Mouse (Mus musculus) left cerebral cortex, postnatal 10 days (tissue): Measurements from ENCODE around the gene Mad2l1. TPM values are rescaled to one million over a fixed set of nuclear protein-coding genes. Genes with fewer than 3 reads are reported as not detected.
A peak's percentile ranks its signal among the peaks of the same experiment; 100 is the strongest.

ENCODE experiments used
- DNase-seq, 2 experiments: peaks; one replicate each; pipeline ENCODE4 v3.0.0; 2021 to 2022; ENCODE audit warnings: low spot score in 2 of 2, mixed read lengths in 1 of 2; ENCODE audit errors: extremely low spot score in 1 of 2
- intact Hi-C: fragments of 180-260 bp; cut with DNase I; formaldehyde crosslinking; loops from one replicate; pipeline ENCODE4 v1.15.1; 2025
- total RNA-seq, 2 experiments: library from RNA; stranded (reverse); gene quantifications; 2 replicates each; pipeline ENCODE4 v1.2.3; 2021

Mad2l1 gene
- 10 to 100 TPM; 12.1 to 13.1 TPM for total RNA-seq

- intact Hi-C loops, result loop anchor here (10.0 kb wide), 2 partner anchors 620 to 1410 kb away; no protein-coding TSS in a partner anchor
Measured at GRCm38 (mm10) chr6:66535028-66535862, at the start of gene Mad2l1. Gene Mad2l1, plus strand, starts transcription at chr6:66535390.

GRCm38 (mm10) chr6:66493685-66494084, 41.5 kb upstream of the Mad2l1 start:
- intact Hi-C loops, result no loop called here
- no peak for DNase-seq

More at GRCm38 (mm10) chr6:66535028-66535862, at the start of gene Mad2l1:
- DNase-seq, result peak; percentile 94 to 99

- intact Hi-C loops, result no loop called here
- no peak for DNase-seq
Measured at GRCm38 (mm10) chr6:66516368-66516767, 18.8 kb upstream of the Mad2l1 start.

- no peak for DNase-seq
- intact Hi-C loops, result no loop called here
Measured at GRCm38 (mm10) chr6:66528386-66528785, 6.8 kb upstream of the Mad2l1 start.

GRCm38 (mm10) chr6:66533241-66533640, 1.9 kb upstream of the Mad2l1 start:
- peak in 1 of 2 experiments; percentile 46 for DNase-seq
- intact Hi-C loops, result loop anchor here (5.0 to 10.0 kb wide), 4 partner anchors 622 to 1846 kb away; no protein-coding TSS in a partner anchor

GRCm38 (mm10) chr6:66534366-66534941, 736 bp upstream of the Mad2l1 start:
- intact Hi-C loops, result loop anchor here (5.0 to 10.0 kb wide), 4 partner anchors 620 to 1847 kb away; no protein-coding TSS in a partner anchor
- no peak for DNase-seq

- DNase-seq, result no peak
- intact Hi-C loops, result loop anchor here (10.0 kb wide), 2 partner anchors 619 to 1411 kb away; no protein-coding TSS in a partner anchor
Measured at GRCm38 (mm10) chr6:66535966-66536365, 776 bp downstream of the Mad2l1 start.

- DNase-seq, result no peak
- intact Hi-C loops, result no loop called here
Measured at GRCm38 (mm10) chr6:66559996-66560395, 24.8 kb downstream of the Mad2l1 start, which contains the start of gene Vmn1r32. Gene Vmn1r32, minus strand, starts transcription at chr6:66560096.

GRCm38 (mm10) chr6:66595804-66596203, 60.6 kb downstream of the Mad2l1 start:
- intact Hi-C loops, result no loop called here
- no peak for DNase-seq

Other genes starting within 250 kb of the Mad2l1 start
- gene Vmn1r32, start 24.7 kb downstream of the Mad2l1 start, total RNA-seq, result not detected
- gene Vmn1r33, start 82.9 kb downstream of the Mad2l1 start, total RNA-seq, result not detected
- gene Vmn1r34, start 108.5 kb downstream of the Mad2l1 start, total RNA-seq, result not detected
- not detected for gene Vmn1r35, start 150.5 kb downstream of the Mad2l1 start, total RNA-seq
- not detected for gene Vmn1r36, start 183.8 kb downstream of the Mad2l1 start, total RNA-seq
- not detected for gene Vmn1r37, start 194.0 kb downstream of the Mad2l1 start, total RNA-seq
- not detected for gene Vmn1r38, start 247.2 kb downstream of the Mad2l1 start, total RNA-seq